Mouse (Mus musculus) adipocyte (in vitro differentiated cells): ENCODE results near the gene Fam240b.

Experiments used
- DNase-seq: peaks from one replicate; pipeline ENCODE4 v3.0.0-alpha.2; 2016; ENCODE audit warnings: low spot score

Gene Fam240b

GRCm38 (mm10) chr13:64440592-64440991, 57.0 kb downstream of the Fam240b start:
- DNase-seq: no peak

GRCm38 (mm10) chr13:64439471-64439870, 58.1 kb downstream of the Fam240b start:
- no peak for DNase-seq

GRCm38 (mm10) chr13:64438863-64439452, 58.6 kb downstream of the Fam240b start:
- peak; percentile 82 for DNase-seq

- DNase-seq: no peak
These were observed 59.8 kb downstream of the Fam240b start for GRCm38 (mm10) chr13:64437801-64438200.

GRCm38 (mm10) chr13:64432017-64432995, 65.3 kb downstream of the Fam240b start, which contains the start of gene Cdk20:
Cdk20 (plus strand) TSS chr13:64432314.
- peak; percentile 93 for DNase-seq
